Mouse (Mus musculus) embryo, embryonic 11.5 days (tissue): ENCODE results near the gene Pou2f1.

Experiments used
- DNase-seq: peaks from one replicate; pipeline ENCODE4 v3.0.0-alpha.2; 2012; ENCODE audit warnings: low read depth, low spot score

Pou2f1 gene

DNA sequence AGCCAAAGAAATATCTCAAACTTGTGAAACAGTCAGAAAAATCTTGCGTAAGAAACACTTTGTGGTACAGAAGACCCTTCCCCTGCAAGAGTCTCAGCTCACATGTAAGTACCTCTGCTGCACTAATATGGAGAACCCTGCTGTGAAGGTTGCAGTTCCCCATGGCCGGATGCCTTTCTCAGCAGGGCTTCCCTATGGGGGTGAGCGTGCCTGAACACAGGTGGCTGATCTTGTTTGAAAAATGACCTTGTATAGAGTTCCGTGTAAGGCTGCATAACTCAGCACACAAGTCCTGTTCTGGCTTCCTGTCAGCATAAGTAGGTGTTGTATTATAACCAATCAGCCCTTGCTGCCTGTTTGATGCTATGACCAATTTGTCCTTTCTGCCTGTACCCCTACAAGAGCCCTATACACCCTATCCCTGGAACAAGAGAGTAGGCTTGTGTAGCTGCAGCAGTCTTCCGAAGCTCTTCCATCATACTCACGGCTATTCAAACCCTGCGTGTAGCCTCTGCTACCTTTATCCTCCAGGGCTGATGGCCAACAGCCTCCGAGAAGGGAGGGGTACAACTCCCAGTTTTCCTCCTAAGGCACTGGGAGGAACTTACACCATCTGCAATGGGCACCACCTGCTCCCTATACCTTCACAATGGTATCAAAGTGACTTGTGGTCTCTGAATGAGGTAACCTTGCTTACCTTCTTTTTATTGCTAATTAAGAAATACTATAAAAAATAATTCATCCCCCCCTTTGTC is 120.2 kb downstream of the Pou2f1 start:
- DNase-seq: no peak

GRCm38 (mm10) chr1:165878751-165879150 is 123.7 kb downstream of the Pou2f1 start:
- DNase-seq: no peak

DNA sequence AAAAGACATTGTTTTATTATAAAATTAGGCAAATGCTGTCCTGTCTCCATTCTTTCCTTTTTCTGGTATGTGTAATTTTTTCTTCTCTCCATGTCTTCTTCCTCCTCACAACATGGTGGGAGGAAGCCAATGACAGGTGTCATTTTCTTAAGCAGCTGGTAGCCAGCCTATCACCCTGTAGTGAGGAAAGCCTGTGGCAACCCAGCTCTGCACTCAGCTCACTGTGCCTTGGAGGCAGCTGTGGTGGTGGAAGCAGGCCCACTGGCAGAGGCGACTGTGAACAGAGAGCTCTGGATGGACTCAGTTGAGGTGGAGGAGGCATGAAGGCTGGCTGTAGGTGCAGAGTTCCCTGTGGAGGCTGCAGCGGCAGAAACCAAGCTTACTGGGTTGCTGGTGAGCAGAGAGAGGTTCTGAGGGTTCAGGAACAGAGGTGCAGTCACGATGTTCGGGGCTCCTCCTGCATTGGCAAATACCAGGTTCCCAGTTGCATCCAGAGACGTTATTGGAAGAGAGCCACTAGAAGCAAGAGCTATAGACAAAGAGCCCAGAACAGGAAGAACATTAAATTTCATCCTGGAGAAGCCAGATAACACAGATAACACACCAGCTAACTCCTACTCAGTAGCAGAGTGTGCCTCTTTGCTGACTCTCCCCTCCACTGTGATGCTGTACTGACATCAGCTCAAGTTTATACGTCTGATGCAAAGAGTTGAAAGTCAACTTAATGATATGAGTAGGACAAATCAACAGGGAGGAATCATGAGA is 126.8 kb downstream of the Pou2f1 start:
- no peak for DNase-seq

DNA sequence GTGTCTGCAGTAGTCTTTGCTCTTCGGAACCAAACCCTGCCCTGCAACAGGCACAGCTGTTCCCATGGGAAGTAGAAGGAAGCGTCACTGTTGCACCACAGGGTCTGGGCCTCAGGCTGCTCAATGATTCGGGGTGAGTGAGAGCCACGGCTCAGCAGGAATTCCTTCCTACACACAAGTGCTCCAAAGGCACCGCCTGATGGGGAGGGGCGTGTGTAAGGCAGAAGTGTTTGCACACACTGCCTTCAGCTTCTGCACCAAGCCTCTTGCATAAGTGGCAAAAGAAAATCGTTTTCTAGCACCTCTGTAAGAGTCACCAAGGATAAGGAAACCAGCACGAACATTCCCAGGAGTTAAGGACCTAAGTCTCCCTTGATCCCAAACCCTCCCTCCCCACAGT is 127.8 kb downstream of the Pou2f1 start:
- DNase-seq: no peak

GRCm38 (mm10) chr1:165868659-165869058 is 133.8 kb downstream of the Pou2f1 start:
- no peak for DNase-seq

- no peak for DNase-seq
These were observed 135.7 kb downstream of the Pou2f1 start for GRCm38 (mm10) chr1:165866630-165867280.

GRCm38 (mm10) chr1:165864864-165865795 is 137.3 kb downstream of the Pou2f1 start:
- DNase-seq: no peak

- DNase-seq: no peak
These were observed 140.4 kb downstream of the Pou2f1 start for GRCm38 (mm10) chr1:165862059-165862458.

DNA sequence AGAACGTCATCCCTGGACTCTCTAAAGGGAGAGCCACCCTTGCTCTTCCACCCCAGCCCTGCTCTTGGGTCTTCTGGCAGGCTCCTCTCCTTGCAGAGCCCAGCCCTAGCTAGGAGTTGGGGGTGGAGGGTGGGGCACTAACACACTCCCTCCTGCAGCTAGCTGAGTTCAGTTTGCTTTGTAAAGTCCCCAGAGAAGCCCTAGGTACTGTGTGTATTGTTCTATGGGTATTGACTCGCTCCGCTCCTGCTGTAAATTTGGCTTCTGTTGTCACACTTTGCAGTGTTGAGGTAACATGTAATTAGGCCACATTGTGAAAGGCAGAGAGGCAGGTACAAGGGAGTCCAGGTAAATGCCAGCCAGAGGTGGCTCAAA is 141.3 kb downstream of the Pou2f1 start:
- no peak for DNase-seq

GRCm38 (mm10) chr1:165860373-165861234 is 141.9 kb downstream of the Pou2f1 start:
- no peak for DNase-seq

DNA sequence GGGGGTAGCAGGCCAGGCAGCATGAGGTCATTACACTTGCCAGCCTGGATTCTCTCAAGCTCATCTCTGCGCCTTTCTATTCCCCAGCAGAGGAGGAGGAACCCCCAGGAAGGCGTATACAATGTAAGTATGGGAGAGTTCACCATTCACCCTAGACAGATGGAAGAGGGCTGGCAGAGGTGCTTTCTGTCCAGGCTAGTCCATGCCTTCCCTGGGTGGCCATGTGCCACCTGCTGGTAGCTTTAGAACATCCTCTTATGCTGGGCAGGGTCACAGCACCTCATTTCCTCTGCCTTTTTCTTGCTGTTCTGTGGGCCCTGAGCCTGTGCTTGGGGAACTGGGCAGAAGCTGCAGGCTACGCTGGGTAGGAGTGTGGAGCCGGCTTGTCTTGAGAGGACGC is 144.1 kb downstream of the Pou2f1 start:
- no peak for DNase-seq

DNA sequence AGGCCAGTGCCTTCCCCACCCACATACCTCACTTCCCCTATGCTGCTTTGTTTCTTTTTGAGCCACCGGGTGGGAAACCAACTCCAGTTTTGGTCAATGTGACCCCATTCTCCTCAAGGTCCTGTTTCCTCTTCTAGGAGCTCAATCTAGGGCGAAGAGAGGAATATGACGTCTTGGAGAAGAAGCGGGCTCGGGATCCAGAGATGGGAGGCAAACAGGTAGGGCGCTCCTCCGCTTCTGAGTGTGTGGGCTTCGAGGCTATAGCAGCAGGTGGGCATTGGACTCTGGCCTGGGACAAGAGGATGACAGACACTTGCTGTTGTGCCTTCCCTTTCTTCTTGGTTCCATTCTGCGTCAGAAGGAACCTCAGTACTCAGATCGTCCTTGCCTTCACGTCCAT is 145.2 kb downstream of the Pou2f1 start:
- DNase-seq: no peak

GRCm38 (mm10) chr1:165855759-165856545 is 146.5 kb downstream of the Pou2f1 start:
- DNase-seq: no peak

DNA sequence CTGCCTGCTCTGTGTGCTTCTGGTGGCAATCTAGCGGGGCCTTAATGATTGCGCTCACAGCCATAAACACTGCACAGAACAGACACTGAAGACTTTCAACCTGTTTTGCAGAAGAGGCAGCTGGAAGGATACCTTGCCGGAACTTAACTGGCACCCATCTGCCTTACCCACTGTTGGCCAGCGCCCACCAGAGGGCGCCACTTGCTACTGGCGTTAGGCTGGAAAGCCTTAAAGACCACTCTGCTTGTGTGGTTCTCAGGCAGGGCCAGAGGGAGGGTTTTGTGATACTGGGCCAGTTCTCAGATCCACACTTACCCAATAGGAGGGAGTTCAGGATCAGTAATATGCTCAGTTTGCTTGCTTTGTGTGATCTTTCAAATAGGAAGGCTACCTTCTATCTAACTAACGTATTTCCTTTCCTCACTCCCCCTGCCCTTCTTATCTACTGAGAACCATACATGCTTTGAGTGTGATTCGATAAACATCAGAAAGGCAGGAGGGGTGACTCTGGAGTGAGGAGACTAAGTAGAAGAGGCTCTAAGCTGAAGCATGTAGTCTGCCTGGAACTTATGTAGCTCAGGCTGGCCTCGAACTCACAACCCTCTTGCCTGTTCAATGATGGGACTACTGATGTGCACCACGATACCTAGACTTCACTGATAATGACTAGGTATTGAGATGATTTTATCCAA is 148.6 kb downstream of the Pou2f1 start:
- no peak for DNase-seq

DNA sequence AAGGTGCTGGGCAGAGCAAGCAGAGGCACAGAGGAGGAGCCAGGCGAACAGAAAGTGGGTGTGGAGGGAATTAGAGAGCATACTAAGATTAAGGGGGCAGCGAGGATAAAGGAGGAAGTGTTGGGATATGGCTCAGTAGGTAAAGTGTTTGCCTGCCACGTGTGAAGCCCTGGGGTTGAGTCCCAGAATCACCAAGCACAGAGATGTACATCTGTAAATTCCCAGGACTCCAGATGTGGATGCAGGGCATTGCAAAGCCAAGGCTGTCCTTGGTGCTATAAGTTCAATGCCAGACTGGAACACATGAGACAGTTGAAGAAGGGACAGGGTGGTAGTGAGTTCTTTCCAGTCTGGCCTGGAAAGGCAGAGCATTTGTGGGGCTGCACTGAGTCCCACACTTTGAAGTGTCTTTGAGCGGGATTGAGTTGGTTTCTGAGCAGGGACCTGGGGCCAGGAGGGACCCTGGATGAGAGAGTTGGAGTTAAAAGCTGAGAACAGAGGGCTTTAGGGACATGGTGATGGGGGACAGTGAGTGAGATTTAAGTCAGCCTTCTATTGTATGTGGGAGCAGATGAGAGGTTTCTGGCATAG is 149.3 kb downstream of the Pou2f1 start:
- DNase-seq: no peak

- no peak for DNase-seq
These were observed 150.3 kb downstream of the Pou2f1 start for GRCm38 (mm10) chr1:165852131-165852530.

GRCm38 (mm10) chr1:165849458-165850445 is 152.7 kb downstream of the Pou2f1 start:
- DNase-seq: no peak

DNA sequence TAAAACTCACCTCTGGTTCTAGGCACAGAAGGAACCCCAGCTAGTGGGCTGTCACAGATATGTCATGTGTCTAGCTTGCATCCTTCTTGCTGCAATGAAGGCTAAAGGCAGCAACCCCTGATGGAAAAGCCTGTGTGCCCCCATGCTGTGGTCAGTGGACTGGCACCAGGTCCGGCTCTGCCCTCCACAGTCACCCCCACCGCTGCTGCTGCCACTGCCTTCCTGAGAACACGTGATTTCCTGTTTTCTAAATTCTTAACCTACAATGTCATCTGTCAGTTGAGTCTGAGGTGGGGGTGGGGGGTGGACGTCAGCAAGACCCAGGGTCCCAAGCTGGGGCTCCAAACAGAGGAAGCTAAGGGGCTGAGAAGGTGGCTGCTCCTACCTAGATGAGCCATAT is 153.6 kb downstream of the Pou2f1 start:
- no peak for DNase-seq
